ENCODE assay signal across 17 mouse cellular contexts in genomic region chr3:40102698-40103097, GRCm38 (mm10).
DNase-seq lines count a peak whose midpoint lies in the region; ATAC-seq lines count a peak whose summit lies in the region.
"Had no signal": no experiment of that assay in that cellular context is flagged by ENCODE, and none has a peak within 500 bp of the region (broad histone marks: within the 10 kb centered on the region; RNA-seq: fewer than 3 reads in every experiment).

No protein-coding gene starts in this region.

- H3K27me3 ChIP-seq in forebrain, embryonic 15.5 days, result no peaks in the 10 kb centered on the region
- no peaks in the 10 kb centered on the region for H3K27me3 ChIP-seq in midbrain, embryonic 12.5 days
- H3K27me3 ChIP-seq: limb, embryonic 13.5 days; lung, embryonic 15.5 days; stomach, embryonic 15.5 days had no signal

- peaks cover 5% of the 10 kb centered on the region for H3K4me1 ChIP-seq in forebrain, embryonic 15.5 days
- H3K4me1 ChIP-seq in midbrain, embryonic 12.5 days, result peaks cover 8% of the 10 kb centered on the region
- H3K4me1 ChIP-seq: limb, embryonic 13.5 days; lung, embryonic 15.5 days; stomach, embryonic 15.5 days had no signal

- H3K4me2 ChIP-seq in forebrain, embryonic 15.5 days (replicated peaks), result no peak overlapping the region
- no peak overlapping the region for H3K4me2 ChIP-seq in midbrain, embryonic 12.5 days (replicated peaks)
- H3K4me2 ChIP-seq: limb, embryonic 13.5 days; lung, embryonic 15.5 days; stomach, embryonic 15.5 days had no signal

- 3% methylated on average over 4 of the region's 4 CpGs for WGBS in forebrain, embryonic 15.5 days
- 16% methylated on average over 4 of the region's 4 CpGs for WGBS in midbrain, embryonic 12.5 days

- no peaks in the 10 kb centered on the region for H3K9me3 ChIP-seq in forebrain, embryonic 15.5 days
- 0 out of 2 replicates have a peak, but pooled peaks cover 6% of the 10 kb centered on the region for H3K9me3 ChIP-seq in midbrain, embryonic 12.5 days
- H3K9me3 ChIP-seq: G1E; lung, embryonic 15.5 days; stomach, embryonic 15.5 days had no signal

- H3K27ac ChIP-seq in forebrain, embryonic 15.5 days (replicated peaks), result peak overlapping the region; percentile 32; the same call in 1 of the 2 replicates
- no peak overlapping the region for H3K27ac ChIP-seq in midbrain, embryonic 12.5 days (replicated peaks)
- H3K27ac ChIP-seq: limb, embryonic 13.5 days; lung, embryonic 15.5 days; stomach, embryonic 15.5 days had no signal

- ATAC-seq in forebrain, embryonic 15.5 days (replicated peaks), result peak; percentile 94
- peak; percentile 88 for ATAC-seq in midbrain, embryonic 12.5 days (ENCODE audit: low FRiP score, low read depth)
- ATAC-seq: intestine, embryonic 16.5 days had no signal

- no peak overlapping the region for H3K9ac ChIP-seq in forebrain, embryonic 15.5 days (replicated peaks)
- H3K9ac ChIP-seq in midbrain, embryonic 12.5 days (replicated peaks), result no peak overlapping the region
- H3K9ac ChIP-seq: limb, embryonic 13.5 days; lung, embryonic 15.5 days; stomach, embryonic 15.5 days had no signal

- no peak overlapping the region for H3K4me3 ChIP-seq in forebrain, embryonic 15.5 days
- H3K4me3 ChIP-seq in midbrain, embryonic 12.5 days, result no peak overlapping the region
- H3K4me3 ChIP-seq: limb, embryonic 13.5 days; lung, embryonic 15.5 days; myocyte; stomach, embryonic 15.5 days had no signal

- DNase-seq in kidney, adult 8-10 months, result peak; percentile 1 to 11
- no peak for DNase-seq in kidney, adult 18-20 months
- DNase-seq in embryo, embryonic 11 days, result peak; percentile 56
- DNase-seq in adrenal gland, adult 2 months, result no peak
- DNase-seq in right cerebral cortex, postnatal 14 days, result no peak
- DNase-seq in adipocyte (ENCODE audit: low spot score), result no peak
- DNase-seq: B cell, adult 2 months; gastrocnemius, postnatal 36 days; thymus, postnatal 4 days had no signal

- no peaks in the 10 kb centered on the region for H3K36me3 ChIP-seq in forebrain, embryonic 15.5 days
- H3K36me3 ChIP-seq in midbrain, embryonic 12.5 days, result no peaks in the 10 kb centered on the region
- H3K36me3 ChIP-seq: G1E; limb, embryonic 13.5 days; lung, embryonic 15.5 days; stomach, embryonic 15.5 days had no signal

Comparison
In these comparisons a context has a peak if more than half of its experiments do, and no peak if none do; other contexts are left out.
1. DNase-seq: peak in kidney, adult 8-10 months (2 of 2) and embryo, embryonic 11 days (single experiment); none in kidney, adult 18-20 months (single experiment), adrenal gland, adult 2 months (single experiment), right cerebral cortex, postnatal 14 days (single experiment) and adipocyte (single experiment).